Mouse (Mus musculus) ES-Bruce4 (cell line): ENCODE results near the gene P3h3.

ENCODE experiments used
- CTCF ChIP-seq: IDR thresholded peaks from one replicate; pipeline ENCODE4 v1.8.1; 2011; ENCODE audit warnings: low read depth, low read length
- POLR2A ChIP-seq: IDR thresholded peaks from one replicate; pipeline ENCODE4 v1.8.1; 2011; ENCODE audit warnings: low read length; ENCODE audit not compliant: insufficient read depth

GRCm38 (mm10) chr6:124904991-124905860 lies 47.7 kb upstream of the P3h3 start:
- TF ChIP-seq CTCF, result no peak
- no peak for TF ChIP-seq POLR2A
